Mouse (Mus musculus) R1 (cell line): Measurements from ENCODE around the gene Srp68.
"Not testable (repeated sequence)": the region's sequence is repeated elsewhere in the genome, so short reads cannot be mapped to it uniquely, and the experiment has no call there.

ENCODE experiments used
- DNase-seq: peaks from one replicate; pipeline ENCODE4 v3.0.0-alpha.2; 2018; ENCODE audit warnings: low read depth, low spot score

Srp68 gene

GRCm38 (mm10) chr11:116282912-116283521 is 9.0 kb upstream of the Srp68 start:
- no peak for DNase-seq

- DNase-seq: peak; percentile 87
These were observed 8.1 kb upstream of the Srp68 start for GRCm38 (mm10) chr11:116282089-116282488.

- DNase-seq: peak; percentile 37
These were observed 7.7 kb upstream of the Srp68 start for GRCm38 (mm10) chr11:116281671-116282070.

- peak; percentile 64 for DNase-seq
These were observed 7.0 kb upstream of the Srp68 start, which contains the start of gene Galr2 for GRCm38 (mm10) chr11:116280751-116281663. Galr2 (plus strand) TSS chr11:116280939.

- not testable (repeated sequence) for DNase-seq
These were observed 3.2 kb upstream of the Srp68 start for GRCm38 (mm10) chr11:116277184-116277583.

- DNase-seq: peak; percentile 27
These were observed 460 bp downstream of the Srp68 start for GRCm38 (mm10) chr11:116273469-116274044.

- DNase-seq: no peak
These were observed 1.2 kb downstream of the Srp68 start for GRCm38 (mm10) chr11:116272589-116273468.

- no peak for DNase-seq
These were observed 4.5 kb downstream of the Srp68 start for GRCm38 (mm10) chr11:116269560-116269959.

- no peak for DNase-seq
These were observed 5.7 kb downstream of the Srp68 start for GRCm38 (mm10) chr11:116268313-116268712.

GRCm38 (mm10) chr11:116267637-116268036 is 6.4 kb downstream of the Srp68 start:
- DNase-seq: peak; percentile 67

- no peak for DNase-seq
These were observed 8.2 kb downstream of the Srp68 start for GRCm38 (mm10) chr11:116265850-116266249.

- no peak for DNase-seq
These were observed 8.7 kb downstream of the Srp68 start for GRCm38 (mm10) chr11:116265352-116265751.

- no peak for DNase-seq
These were observed 13.8 kb downstream of the Srp68 start for GRCm38 (mm10) chr11:116260259-116260658.

GRCm38 (mm10) chr11:116259461-116259860 is 14.6 kb downstream of the Srp68 start:
- no peak for DNase-seq

- no peak for DNase-seq
These were observed 17.9 kb downstream of the Srp68 start for GRCm38 (mm10) chr11:116255982-116256675.

GRCm38 (mm10) chr11:116255090-116255981 is 18.7 kb downstream of the Srp68 start:
- no peak for DNase-seq

- no peak for DNase-seq
These were observed 19.4 kb downstream of the Srp68 start for GRCm38 (mm10) chr11:116254627-116255026.

GRCm38 (mm10) chr11:116253076-116253600 is 20.9 kb downstream of the Srp68 start:
- no peak for DNase-seq

GRCm38 (mm10) chr11:116250898-116251297 is 23.1 kb downstream of the Srp68 start:
- no peak for DNase-seq
